Mouse (Mus musculus) lung, embryonic 16.5 days (tissue): Measurements from ENCODE around the gene Mfsd13b. TPM values are rescaled to one million over a fixed set of nuclear protein-coding genes. Genes with fewer than 3 reads are reported as not detected.

Experiments used
- ATAC-seq: fragments of 200-750 bp; cut with Nextera tagmentation; 2 replicates; pipeline ENCODE4 v1.8.0; 2017; ENCODE audit warnings: low read depth, mild to moderate bottlenecking, moderate library complexity
- H3K27ac ChIP-seq: fragments of 300-500 bp; sonication (generic); 2 replicates; pipeline ENCODE4 v1.5.1; 2014; ENCODE audit warnings: mild to moderate bottlenecking, control low read depth, low read length
- H3K27me3 ChIP-seq: fragments of 300-500 bp; sonication (generic); 2 replicates; pipeline ENCODE4 v1.6.1; 2014; ENCODE audit warnings: low read depth, low read length, mixed read lengths; ENCODE audit not compliant: control insufficient read depth, insufficient read depth
- H3K36me3 ChIP-seq: fragments of 300-500 bp; sonication (generic); 2 replicates; pipeline ENCODE4 v1.6.1; 2014; ENCODE audit warnings: low read length; ENCODE audit not compliant: control insufficient read depth, insufficient read depth
- H3K4me1 ChIP-seq: fragments of 300-500 bp; sonication (generic); replicated peaks from 2 replicates; pipeline ENCODE4 v1.6.1; 2014; ENCODE audit warnings: low read length, mixed read lengths; ENCODE audit not compliant: control insufficient read depth, insufficient read depth
- H3K4me2 ChIP-seq: fragments of 300-500 bp; sonication (generic); 2 replicates; pipeline ENCODE4 v1.6.1; 2014; ENCODE audit warnings: low read depth, low read length, control low read depth
- H3K4me3 ChIP-seq: fragments of 300-500 bp; sonication (generic); 2 replicates; pipeline ENCODE4 v1.5.1; 2014; ENCODE audit warnings: mild to moderate bottlenecking, low read length, control low read depth
- H3K9ac ChIP-seq: fragments of 300-500 bp; sonication (generic); 2 replicates; pipeline ENCODE4 v1.6.1; 2014; ENCODE audit warnings: low read length, control low read depth
- H3K9me3 ChIP-seq: fragments of 300-500 bp; sonication (generic); 2 replicates; pipeline ENCODE4 v1.6.1; 2016; ENCODE audit warnings: low read length; ENCODE audit not compliant: control insufficient read depth
- WGBS: fragments of 180-500 bp; shearing (Covaris S2); extraction: QIAGEN DNeasy Blood & Tissue Kit; methylation state at CpG from one replicate; pipeline ENCODE4 v1.1.7; 2014; 5-methylcytosine and 5-hydroxymethylcytosine counted together
- polyA plus RNA-seq: library from polyadenylated mRNA; unstranded; fragments of >200 nt; fragmentation: Nextera tagmentation; extraction: Ambion mirVana; gene quantifications from 2 replicates; pipeline ENCODE4 v1.2.1, GENCODE M21; 2015

Mfsd13b gene
- polyA plus RNA-seq, 1 experiment from 2014 or later, result 0.23 TPM

GRCm38 (mm10) chr7:121033856-121034652 is 51.7 kb downstream of the Mfsd13b start, which contains the start of gene Mettl9:
Mettl9 (plus strand) TSS chr7:121034445.
- H3K4me3 ChIP-seq, result peak within 1 kb of the TSS; percentile 79
- 2% methylated on average over 33 of the region's 43 CpGs for WGBS
- H3K36me3 ChIP-seq, result no peaks in the 10 kb centered on the region
- H3K9me3 ChIP-seq, result no peaks in the 10 kb centered on the region
- H3K27ac ChIP-seq, result peak within 1 kb of the TSS; percentile 88
- H3K27me3 ChIP-seq, result peaks cover 6% of the 10 kb centered on the region; the same call in 1 of the 2 replicates
- peak within 1 kb of the TSS; percentile 87 for H3K4me2 ChIP-seq
- peak; percentile 98 for ATAC-seq
- peaks cover 9% of the 10 kb centered on the region; the same call in 1 of the 2 replicates for H3K4me1 ChIP-seq
- peak within 1 kb of the TSS; percentile 95 for H3K9ac ChIP-seq

GRCm38 (mm10) chr7:121034701-121035141 is 52.4 kb downstream of the Mfsd13b start:
- Histone ChIP-seq H3K4me3 (peak overlapping the region; percentile 79), H3K9me3 (no peaks in the 10 kb centered on the region), H3K27ac (peak overlapping the region; percentile 88), H3K27me3 (peaks cover 6% of the 10 kb centered on the region; the same call in 1 of the 2 replicates), H3K4me1 (peaks cover 9% of the 10 kb centered on the region; the same call in 1 of the 2 replicates), H3K36me3 (no peaks in the 10 kb centered on the region), H3K9ac (peak overlapping the region; percentile 95), H3K4me2 (peak overlapping the region; percentile 63)
- 1% methylated on average over 30 of the region's 63 CpGs for WGBS
- ATAC-seq, result peak; percentile 76

GRCm38 (mm10) chr7:121035161-121035721 is 52.9 kb downstream of the Mfsd13b start:
- Histone ChIP-seq H3K9ac (peak overlapping the region; percentile 95), H3K27ac (peak overlapping the region; percentile 88), H3K27me3 (peaks cover 5% of the 10 kb centered on the region; the same call in 1 of the 2 replicates), H3K4me2 (peak overlapping the region; percentile 63), H3K9me3 (no peaks in the 10 kb centered on the region), H3K4me3 (peak overlapping the region; percentile 79), H3K4me1 (peaks cover 9% of the 10 kb centered on the region; the same call in 1 of the 2 replicates), H3K36me3 (no peaks in the 10 kb centered on the region)
- peak; percentile 31 for ATAC-seq
- 1% methylated on average over 24 of the region's 24 CpGs for WGBS

- WGBS, result 88% methylated on average over 4 of the region's 4 CpGs
- no peak overlapping the region for H3K4me3 ChIP-seq
- H3K4me1 ChIP-seq, result peaks cover 23% of the 10 kb centered on the region
- H3K4me2 ChIP-seq, result no peak overlapping the region
- no peak overlapping the region for H3K27ac ChIP-seq
- no peaks in the 10 kb centered on the region for H3K9me3 ChIP-seq
- no peak overlapping the region for H3K9ac ChIP-seq
- no peak for ATAC-seq
- H3K36me3 ChIP-seq, result no peaks in the 10 kb centered on the region
- H3K27me3 ChIP-seq, result no peaks in the 10 kb centered on the region
Observed at GRCm38 (mm10) chr7:121040595-121040994, 58.3 kb downstream of the Mfsd13b start.

GRCm38 (mm10) chr7:121041989-121042388 is 59.7 kb downstream of the Mfsd13b start:
- Histone ChIP-seq H3K27ac (peak overlapping the region; percentile 17; the same call in 1 of the 2 replicates), H3K9ac (no peak overlapping the region), H3K36me3 (no peaks in the 10 kb centered on the region), H3K4me2 (no peak overlapping the region), H3K27me3 (no peaks in the 10 kb centered on the region), H3K4me3 (no peak overlapping the region), H3K4me1 (peaks cover 14% of the 10 kb centered on the region), H3K9me3 (no peaks in the 10 kb centered on the region)
- ATAC-seq, result peak; percentile 82
- 51% methylated on average over 1 of the region's 1 CpGs for WGBS

GRCm38 (mm10) chr7:121043004-121043403 is 60.7 kb downstream of the Mfsd13b start:
- Histone ChIP-seq H3K9ac (no peak overlapping the region), H3K4me1 (peaks cover 14% of the 10 kb centered on the region), H3K9me3 (no peaks in the 10 kb centered on the region), H3K27ac (no peak overlapping the region), H3K4me2 (no peak overlapping the region), H3K4me3 (no peak overlapping the region), H3K36me3 (no peaks in the 10 kb centered on the region), H3K27me3 (no peaks in the 10 kb centered on the region)
- no peak for ATAC-seq
- WGBS, result 87% methylated on average over 3 of the region's 3 CpGs

GRCm38 (mm10) chr7:121043510-121043909 is 61.2 kb downstream of the Mfsd13b start:
- no peak overlapping the region for H3K4me2 ChIP-seq
- WGBS, result 84% methylated on average over 1 of the region's 1 CpGs
- no peak for ATAC-seq

GRCm38 (mm10) chr7:121044251-121044650 is 61.9 kb downstream of the Mfsd13b start:
- H3K4me2 ChIP-seq, result no peak overlapping the region
- no peaks in the 10 kb centered on the region for H3K9me3 ChIP-seq
- no peak overlapping the region for H3K27ac ChIP-seq
- WGBS, result 71% methylated on average over 1 of the region's 1 CpGs
- H3K27me3 ChIP-seq, result no peaks in the 10 kb centered on the region
- peaks cover 14% of the 10 kb centered on the region for H3K4me1 ChIP-seq
- no peak overlapping the region for H3K4me3 ChIP-seq
- ATAC-seq, result no peak
- H3K36me3 ChIP-seq, result peaks cover 3% of the 10 kb centered on the region; the same call in 1 of the 2 replicates
- no peak overlapping the region for H3K9ac ChIP-seq

More at GRCm38 (mm10) chr7:121043510-121043909, 61.2 kb downstream of the Mfsd13b start:
- no peaks in the 10 kb centered on the region for H3K27me3 ChIP-seq
- H3K4me1 ChIP-seq, result peaks cover 14% of the 10 kb centered on the region
- H3K36me3 ChIP-seq, result peaks cover 2% of the 10 kb centered on the region; the same call in 1 of the 2 replicates
- H3K27ac ChIP-seq, result no peak overlapping the region
- no peak overlapping the region for H3K4me3 ChIP-seq
- H3K9ac ChIP-seq, result no peak overlapping the region
- no peaks in the 10 kb centered on the region for H3K9me3 ChIP-seq
